Mouse (Mus musculus) Patski (cell line): ENCODE data around the gene Rag2. TPM values are rescaled to one million over a fixed set of nuclear protein-coding genes. Genes with fewer than 3 reads are reported as not detected.

Source experiments
- ATAC-seq: fragments of 100-300 bp; one replicate; pipeline ENCODE4 v1.8.0; 2021
- CTCF ChIA-PET: fragments of 350-600 bp; sonication (Branson Sonifier 250); formaldehyde crosslinking; loops from one replicate; lab custom pipeline; 2022; ENCODE audit warnings: inconsistent platforms; lab: Charles Lee
- POLR2A ChIA-PET: fragments of 350-600 bp; sonication (Branson Sonifier 250); formaldehyde crosslinking; loops from one replicate; lab custom pipeline; 2022; ENCODE audit warnings: antibody characterized with exemption, inconsistent platforms; lab: Charles Lee
- DNase-seq: peaks from one replicate; pipeline ENCODE4 v3.0.0-alpha.2; 2011; ENCODE audit warnings: low read depth, low spot score
- H3K27me3 ChIP-seq: fragments of 371-371 bp; one replicate; pipeline ENCODE4 v1.5.1; 2021
- CTCF ChIP-seq: fragments of 100-300 bp; IDR thresholded peaks from one replicate; pipeline ENCODE4 v1.5.1; 2021
- in situ Hi-C: fragments of 300-500 bp; cut with MboI; formaldehyde crosslinking; loops from 3 replicates; pipeline ENCODE4 v1.11.1; 2018; ENCODE audit warnings: low pct_unique_long_range_greater_than_20kb, mixed read lengths
- polyA plus RNA-seq: library from polyadenylated mRNA; unstranded; gene quantifications from one replicate; pipeline ENCODE4 v1.2.3, GENCODE M21; 2021

Gene Rag2
- not detected for polyA plus RNA-seq

GRCm38 (mm10) chr2:101624526-101624925 lies at the start of gene Rag2:
Rag2 (plus strand) TSS chr2:101624718.
- ATAC-seq (no peak), DNase-seq (no peak)
- in situ Hi-C loops, result no loop called here
- POLR2A ChIA-PET, result no interaction called here
- H3K27me3 ChIP-seq, result no peaks in the 10 kb centered on the region
- TF ChIP-seq CTCF, result no peak
- CTCF ChIA-PET, result interaction anchor here (1.2 kb wide), 1 partner anchor 11 kb away, joined by 3 read pairs; no protein-coding TSS in a partner anchor

- in situ Hi-C loops, result no loop called here
- CTCF ChIA-PET, result no interaction called here
- TF ChIP-seq CTCF, result no peak
- ATAC-seq, result no peak
- no peak for DNase-seq
- POLR2A ChIA-PET, result no interaction called here
- no peaks in the 10 kb centered on the region for H3K27me3 ChIP-seq
Measured at GRCm38 (mm10) chr2:101577243-101577642, 47.3 kb upstream of the Rag2 start.

- ChIA-PET CTCF (interaction anchor here (1.1 kb wide), 1 partner anchor 20 kb away, joined by 3 read pairs; no protein-coding TSS in a partner anchor), POLR2A (no interaction called here)
- no peak for ATAC-seq
- DNase-seq, result no peak
- TF ChIP-seq CTCF, result no peak
- H3K27me3 ChIP-seq, result no peaks in the 10 kb centered on the region
- in situ Hi-C loops, result no loop called here
Measured at GRCm38 (mm10) chr2:101580027-101580426, 44.5 kb upstream of the Rag2 start.

DNA sequence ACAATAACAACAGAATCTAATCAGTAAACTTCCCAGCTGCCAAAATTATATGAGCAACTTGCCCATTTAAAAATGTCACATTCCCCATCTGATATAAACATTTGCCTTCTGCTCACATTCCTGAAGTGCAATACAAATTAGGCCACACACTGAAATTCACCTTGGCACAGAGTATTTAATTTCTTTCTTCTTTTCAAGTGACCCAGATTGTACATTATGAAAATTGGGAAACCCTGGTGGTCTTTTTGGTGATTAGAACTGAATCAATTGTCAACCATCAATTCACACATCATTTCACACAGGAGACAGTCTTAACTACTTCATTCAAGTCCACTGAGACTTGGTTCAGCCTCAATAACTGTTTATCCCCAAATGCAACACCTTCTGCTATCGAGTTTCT lies 44.1 kb upstream of the Rag2 start:
- ATAC-seq (no peak), DNase-seq (no peak)
- TF ChIP-seq CTCF, result no peak
- ChIA-PET POLR2A (no interaction called here), CTCF (interaction anchor here (1.1 to 1.4 kb wide), 2 partner anchors 13 to 20 kb away, joined by 3 to 4 read pairs; no protein-coding TSS in a partner anchor)
- no peaks in the 10 kb centered on the region for H3K27me3 ChIP-seq
- in situ Hi-C loops, result no loop called here

- no peak for DNase-seq
- ATAC-seq, result no peak
- in situ Hi-C loops, result no loop called here
- no peak for TF ChIP-seq CTCF
- no peaks in the 10 kb centered on the region for H3K27me3 ChIP-seq
- CTCF ChIA-PET, result interaction anchor here (0.9 to 1.4 kb wide), 3 partner anchors 11 to 21 kb away, joined by 3 to 4 read pairs (median 3); no protein-coding TSS in a partner anchor
- POLR2A ChIA-PET, result no interaction called here
Measured at GRCm38 (mm10) chr2:101580977-101581376, 43.5 kb upstream of the Rag2 start.

DNA sequence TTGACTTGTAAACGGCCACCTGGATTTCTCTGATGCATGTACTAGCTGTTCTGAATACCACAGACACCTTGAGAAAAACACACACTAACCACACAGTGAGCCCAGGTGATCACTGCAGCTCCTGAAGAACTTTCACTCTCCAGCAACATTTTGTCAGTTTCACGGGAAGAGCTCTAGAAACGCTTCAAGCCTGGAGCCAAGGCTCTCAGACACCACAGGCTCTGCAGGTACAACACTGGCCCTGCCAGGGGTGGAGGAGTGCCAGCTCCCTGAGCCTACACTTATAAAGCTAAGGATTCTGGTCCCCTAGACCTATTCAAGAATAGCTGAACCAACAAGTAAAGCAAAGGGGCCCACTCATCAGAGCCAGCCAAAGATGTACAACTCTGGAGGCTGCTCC lies 43.1 kb upstream of the Rag2 start:
- CTCF ChIA-PET, result interaction anchor here (0.9 to 1.4 kb wide), 2 partner anchors 10 to 12 kb away, joined by 3 to 4 read pairs; no protein-coding TSS in a partner anchor
- H3K27me3 ChIP-seq, result no peaks in the 10 kb centered on the region
- POLR2A ChIA-PET, result no interaction called here
- in situ Hi-C loops, result no loop called here
- DNase-seq (no peak), ATAC-seq (no peak)
- no peak for TF ChIP-seq CTCF

DNA sequence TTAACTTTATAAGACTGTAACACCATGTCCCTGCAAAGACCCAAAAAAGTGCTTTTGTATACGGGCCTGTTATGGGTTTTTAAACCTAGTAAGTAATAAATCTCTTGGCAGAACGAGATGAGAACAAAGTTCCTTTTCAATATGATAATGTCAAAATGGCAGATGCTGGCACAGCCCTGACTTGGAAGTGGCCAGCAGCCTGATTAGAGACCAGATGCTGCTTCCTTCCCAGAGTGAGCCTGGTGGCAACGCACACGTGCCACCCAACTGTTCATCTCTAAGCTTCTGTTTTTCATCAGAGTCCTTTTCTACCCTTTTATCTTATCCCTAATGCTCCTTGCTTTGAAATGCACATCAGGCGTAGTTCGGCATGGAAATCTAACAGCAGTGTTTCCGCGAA lies 33.2 kb upstream of the Rag2 start:
- ChIA-PET CTCF (interaction anchor here (0.9 to 1.4 kb wide), 2 partner anchors 8 to 10 kb away, joined by 3 read pairs; no protein-coding TSS in a partner anchor), POLR2A (no interaction called here)
- ATAC-seq (no peak), DNase-seq (no peak)
- H3K27me3 ChIP-seq, result no peaks in the 10 kb centered on the region
- in situ Hi-C loops, result no loop called here
- no peak for TF ChIP-seq CTCF

DNA sequence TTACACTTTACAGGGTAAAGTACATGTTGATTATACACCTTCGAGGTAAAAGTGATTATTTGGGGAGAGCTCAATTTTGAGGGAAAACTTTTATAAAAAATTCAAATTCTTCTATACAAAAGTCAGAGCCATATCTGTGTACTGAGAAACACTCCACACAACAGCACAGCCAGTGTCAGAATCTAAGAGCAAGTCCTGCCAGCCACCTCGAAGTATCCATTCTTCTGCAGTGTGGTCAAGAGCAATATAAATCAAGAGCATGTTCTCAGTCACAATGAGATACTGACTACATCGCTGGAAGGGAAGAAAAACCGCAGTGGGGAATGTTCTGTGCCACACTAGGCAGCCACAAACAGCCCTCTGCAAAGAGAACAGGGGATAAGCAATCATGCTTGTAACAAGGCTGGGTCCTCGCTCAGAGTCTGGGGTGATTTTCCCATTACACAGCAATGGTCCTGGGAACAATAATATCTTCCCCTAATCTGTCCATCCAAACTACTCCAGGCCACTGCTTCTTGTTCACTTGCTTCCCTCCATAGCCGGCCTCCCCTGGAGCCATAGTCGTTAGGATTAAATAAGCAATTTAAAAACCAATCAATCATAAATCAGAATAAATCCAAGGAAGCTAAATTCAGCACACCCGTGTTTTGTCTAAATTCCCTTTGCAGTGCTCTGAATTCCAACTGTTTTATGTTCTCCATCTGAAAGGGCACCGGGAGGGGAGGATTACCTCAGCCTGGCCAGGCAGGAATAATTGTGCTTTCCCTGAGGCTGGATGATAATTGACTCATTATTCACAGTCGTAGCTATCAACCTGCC lies 32.3 kb upstream of the Rag2 start:
- ChIA-PET POLR2A (no interaction called here), CTCF (interaction anchor here (0.8 to 1.4 kb wide), 3 partner anchors 9 to 119 kb away, joined by 3 to 4 read pairs (median 3); no protein-coding TSS in a partner anchor)
- in situ Hi-C loops, result no loop called here
- DNase-seq (peak; percentile 35), ATAC-seq (peak; percentile 76)
- no peaks in the 10 kb centered on the region for H3K27me3 ChIP-seq
- no peak for TF ChIP-seq CTCF

- in situ Hi-C loops, result no loop called here
- TF ChIP-seq CTCF, result no peak
- ATAC-seq (peak; percentile 40), DNase-seq (no peak)
- POLR2A ChIA-PET, result no interaction called here
- H3K27me3 ChIP-seq, result no peaks in the 10 kb centered on the region
- CTCF ChIA-PET, result interaction anchor here (0.8 to 1.7 kb wide), 3 partner anchors 12 to 120 kb away, joined by 3 to 4 read pairs (median 4); no protein-coding TSS in a partner anchor
Measured at GRCm38 (mm10) chr2:101592886-101593285, 31.6 kb upstream of the Rag2 start.

- DNase-seq, result no peak
- no peaks in the 10 kb centered on the region for H3K27me3 ChIP-seq
- ATAC-seq, result no peak
- no peak for TF ChIP-seq CTCF
- in situ Hi-C loops, result no loop called here
- CTCF ChIA-PET, result interaction anchor here (1.1 kb wide), 1 partner anchor 21 kb away, joined by 4 read pairs; no protein-coding TSS in a partner anchor
- POLR2A ChIA-PET, result no interaction called here
Measured at GRCm38 (mm10) chr2:101594681-101595080, 29.8 kb upstream of the Rag2 start.

- ChIA-PET CTCF (interaction anchor here (1.3 to 2.1 kb wide), 6 partner anchors 10 to 55 kb away, joined by 3 to 6 read pairs (median 4); partner anchors contain the start of genes B230118H07Rik and Rag1), POLR2A (no interaction called here)
- peak; percentile 21 for TF ChIP-seq CTCF
- DNase-seq, result no peak
- in situ Hi-C loops, result no loop called here
- no peaks in the 10 kb centered on the region for H3K27me3 ChIP-seq
- no peak for ATAC-seq
Measured at GRCm38 (mm10) chr2:101597186-101597585, 27.3 kb upstream of the Rag2 start.
